Mouse (Mus musculus) T-helper 1 cell (primary cell): Measurements from ENCODE around the gene Slc22a16.
"Not testable (repeated sequence)": the region's sequence is repeated elsewhere in the genome, so short reads cannot be mapped to it uniquely, and the experiment has no call there.

ENCODE experiments used
- in situ Hi-C: fragments of 300-600 bp; cut with MboI, MseI; formaldehyde crosslinking; loops from one replicate; pipeline ENCODE4 v1.15.1; 2025; ENCODE audit warnings: high pct_unique_total_duplicates

Slc22a16 gene

GRCm38 (mm10) chr10:40570036-40570435 is at the start of gene Slc22a16:
Gene Slc22a16, plus strand, starts transcription at chr10:40570336.
- in situ Hi-C loops, result no loop called here

GRCm38 (mm10) chr10:40521579-40521978 is 48.6 kb upstream of the Slc22a16 start:
- in situ Hi-C loops, result loop anchor here (10.0 kb wide), 1 partner anchor 97 kb away; no protein-coding TSS in a partner anchor

GRCm38 (mm10) chr10:40523312-40523975 is 46.7 kb upstream of the Slc22a16 start:
- in situ Hi-C loops, result loop anchor here (10.0 kb wide), 1 partner anchor 99 kb away; no protein-coding TSS in a partner anchor

- in situ Hi-C loops, result loop anchor here (10.0 kb wide), 1 partner anchor 99 kb away; no protein-coding TSS in a partner anchor
Observed at GRCm38 (mm10) chr10:40524032-40524806, 45.9 kb upstream of the Slc22a16 start.

- in situ Hi-C loops, result loop anchor here (5.0 to 10.0 kb wide), 2 partner anchors 100 to 268 kb away; partner anchors contain the start of gene Gtf3c6
Observed at GRCm38 (mm10) chr10:40524991-40525390, 45.1 kb upstream of the Slc22a16 start.

- in situ Hi-C loops, result loop anchor here (5.0 to 10.0 kb wide), 2 partner anchors 101 to 268 kb away; partner anchors contain the start of gene Gtf3c6
Observed at GRCm38 (mm10) chr10:40525616-40526155, 44.5 kb upstream of the Slc22a16 start.

- in situ Hi-C loops, result loop anchor here (5.0 to 10.0 kb wide), 2 partner anchors 102 to 269 kb away; partner anchors contain the start of gene Gtf3c6
Observed at GRCm38 (mm10) chr10:40526301-40526761, 43.8 kb upstream of the Slc22a16 start.

GRCm38 (mm10) chr10:40526986-40527385 is 43.1 kb upstream of the Slc22a16 start:
- in situ Hi-C loops, result loop anchor here (5.0 to 10.0 kb wide), 2 partner anchors 102 to 270 kb away; partner anchors contain the start of gene Gtf3c6

GRCm38 (mm10) chr10:40527573-40527972 is 42.6 kb upstream of the Slc22a16 start:
- in situ Hi-C loops, result loop anchor here (5.0 to 10.0 kb wide), 2 partner anchors 103 to 270 kb away; partner anchors contain the start of gene Gtf3c6

GRCm38 (mm10) chr10:40528668-40529067 is 41.5 kb upstream of the Slc22a16 start:
- in situ Hi-C loops, result loop anchor here (5.0 to 10.0 kb wide), 2 partner anchors 104 to 271 kb away; partner anchors contain the start of gene Gtf3c6

- in situ Hi-C loops, result loop anchor here (5.0 to 10.0 kb wide), 2 partner anchors 105 to 272 kb away; partner anchors contain the start of gene Gtf3c6
Observed at GRCm38 (mm10) chr10:40529617-40530016, 40.5 kb upstream of the Slc22a16 start.

GRCm38 (mm10) chr10:40530661-40531060 is 39.5 kb upstream of the Slc22a16 start:
- in situ Hi-C loops, result no loop called here

GRCm38 (mm10) chr10:40532586-40532985 is 37.5 kb upstream of the Slc22a16 start:
- in situ Hi-C loops, result not testable (repeated sequence)

- in situ Hi-C loops, result no loop called here
Observed at GRCm38 (mm10) chr10:40541351-40541750, 28.8 kb upstream of the Slc22a16 start.

GRCm38 (mm10) chr10:40549317-40549716 is 20.8 kb upstream of the Slc22a16 start:
- in situ Hi-C loops, result no loop called here

- in situ Hi-C loops, result no loop called here
Observed at GRCm38 (mm10) chr10:40551801-40552200, 18.3 kb upstream of the Slc22a16 start.

GRCm38 (mm10) chr10:40565695-40566094 is 4.4 kb upstream of the Slc22a16 start:
- in situ Hi-C loops, result not testable (repeated sequence)

- in situ Hi-C loops, result no loop called here
Observed at GRCm38 (mm10) chr10:40575912-40576634, 5.9 kb downstream of the Slc22a16 start.

GRCm38 (mm10) chr10:40583584-40584255 is 13.6 kb downstream of the Slc22a16 start:
- in situ Hi-C loops, result no loop called here

GRCm38 (mm10) chr10:40592186-40592585 is 22.1 kb downstream of the Slc22a16 start:
- in situ Hi-C loops, result no loop called here
